Mouse (Mus musculus): ENCODE measurements around the gene Anxa10.

GRCm38 (mm10) chr8:62060357-62060756 lies 62.6 kb downstream of the Anxa10 start:
- peak; percentile 20; the same call in 1 of the 2 replicates for TF ChIP-seq CTCF (IDR thresholded peaks at IDR 0.05; ENCODE audit: borderline replicate concordance, extremely low read depth, insufficient read depth, insufficient read length)
- TF ChIP-seq POLR2A (IDR thresholded peaks at IDR 0.05; ENCODE audit: borderline replicate concordance, extremely low read depth, insufficient read depth, insufficient read length, poor library complexity, severe bottlenecking): no peak
